Mouse (Mus musculus) megakaryocyte, embryonic 14.5 days (primary cell): ENCODE measurements around the gene Hecw2. TPM values are rescaled to one million over a fixed set of nuclear protein-coding genes. Genes with fewer than 3 reads are reported as not detected.

Experiments used
- H3K27me3 ChIP-seq: replicated peaks from 2 replicates; pipeline ENCODE3; 2012; ENCODE audit warnings: inconsistent platforms
- H3K36me3 ChIP-seq: replicated peaks from 2 replicates; pipeline ENCODE3; 2012; ENCODE audit warnings: low read length, inconsistent platforms, mixed read lengths
- H3K4me1 ChIP-seq: 2 replicates; pipeline ENCODE4 v1.6.1; 2012; ENCODE audit warnings: inconsistent platforms
- H3K4me3 ChIP-seq: replicated peaks from 2 replicates; pipeline ENCODE3; 2012; ENCODE audit warnings: moderate library complexity, mild to moderate bottlenecking, inconsistent platforms
- H3K9me3 ChIP-seq: 2 replicates; pipeline ENCODE4 v1.6.1; 2012; ENCODE audit warnings: inconsistent platforms
- FLI1 ChIP-seq: IDR thresholded peaks from 2 replicates; pipeline ENCODE4 v1.6.1; 2012; ENCODE audit warnings: low read length, inconsistent platforms, mixed read lengths
- GATA1 ChIP-seq: IDR thresholded peaks from 3 replicates; pipeline ENCODE4 v1.6.1; 2012; ENCODE audit warnings: mixed read lengths, low read length, inconsistent platforms, borderline replicate concordance
- polyA plus RNA-seq: library from polyadenylated mRNA; stranded (reverse); fragments of >175 nt; gene quantifications from 2 replicates; pipeline ENCODE4 v1.2.3, GENCODE M21; 2012; ENCODE audit warnings: low replicate concordance; ENCODE audit not compliant: insufficient read depth

The Hecw2 gene
- polyA plus RNA-seq, 1 experiment = not detected

GRCm38 (mm10) chr1:53824446-53825337 lies 370.3 kb downstream of the Hecw2 start:
- H3K27me3 ChIP-seq = no peaks in the 10 kb centered on the region
- no peak overlapping the region for H3K4me3 ChIP-seq
- peaks cover 33% of the 10 kb centered on the region for H3K4me1 ChIP-seq
- no peaks in the 10 kb centered on the region for H3K9me3 ChIP-seq
- TF ChIP-seq FLI1 = no peak
- H3K36me3 ChIP-seq = no peaks in the 10 kb centered on the region

- H3K27me3 ChIP-seq = no peaks in the 10 kb centered on the region
- H3K36me3 ChIP-seq = no peaks in the 10 kb centered on the region
- H3K4me1 ChIP-seq = peaks cover 33% of the 10 kb centered on the region
- peak overlapping the region; percentile 82 for H3K4me3 ChIP-seq
- no peaks in the 10 kb centered on the region for H3K9me3 ChIP-seq
- no peak for TF ChIP-seq FLI1
- TF ChIP-seq GATA1 = no peak
Measured at GRCm38 (mm10) chr1:53823687-53824445, 371.1 kb downstream of the Hecw2 start.

- Histone ChIP-seq H3K4me3 (no peak overlapping the region), H3K4me1 (peaks cover 44% of the 10 kb centered on the region), H3K36me3 (no peaks in the 10 kb centered on the region), H3K9me3 (no peaks in the 10 kb centered on the region), H3K27me3 (no peaks in the 10 kb centered on the region)
- TF ChIP-seq GATA1 (no peak), FLI1 (no peak)
Measured at GRCm38 (mm10) chr1:53821983-53822382, 373.0 kb downstream of the Hecw2 start.

- H3K36me3 ChIP-seq = no peaks in the 10 kb centered on the region
- no peak for TF ChIP-seq FLI1
- TF ChIP-seq GATA1 = no peak
Measured at GRCm38 (mm10) chr1:53820041-53820632, 374.8 kb downstream of the Hecw2 start.

GRCm38 (mm10) chr1:53818072-53818862 lies 376.7 kb downstream of the Hecw2 start:
- H3K27me3 ChIP-seq = no peaks in the 10 kb centered on the region
- H3K4me1 ChIP-seq = peaks cover 38% of the 10 kb centered on the region

More at GRCm38 (mm10) chr1:53820041-53820632, 374.8 kb downstream of the Hecw2 start:
- no peak overlapping the region for H3K4me3 ChIP-seq
- H3K9me3 ChIP-seq = no peaks in the 10 kb centered on the region
- no peaks in the 10 kb centered on the region for H3K27me3 ChIP-seq
- peaks cover 50% of the 10 kb centered on the region for H3K4me1 ChIP-seq

GRCm38 (mm10) chr1:53816353-53816752 lies 378.6 kb downstream of the Hecw2 start:
- H3K9me3 ChIP-seq = no peaks in the 10 kb centered on the region
- H3K4me3 ChIP-seq = no peak overlapping the region
- TF ChIP-seq GATA1 (no peak), FLI1 (no peak)
- H3K4me1 ChIP-seq = peaks cover 33% of the 10 kb centered on the region
- H3K27me3 ChIP-seq = no peaks in the 10 kb centered on the region
- H3K36me3 ChIP-seq = no peaks in the 10 kb centered on the region

More at GRCm38 (mm10) chr1:53818072-53818862, 376.7 kb downstream of the Hecw2 start:
- Histone ChIP-seq H3K36me3 (no peaks in the 10 kb centered on the region), H3K4me3 (no peak overlapping the region), H3K9me3 (no peaks in the 10 kb centered on the region)
- TF ChIP-seq GATA1 (no peak), FLI1 (no peak)

GRCm38 (mm10) chr1:53814077-53814705 lies 380.8 kb downstream of the Hecw2 start:
- Histone ChIP-seq H3K4me1 (peaks cover 31% of the 10 kb centered on the region), H3K27me3 (no peaks in the 10 kb centered on the region), H3K4me3 (no peak overlapping the region), H3K9me3 (no peaks in the 10 kb centered on the region), H3K36me3 (no peaks in the 10 kb centered on the region)
- TF ChIP-seq FLI1 (no peak), GATA1 (no peak)

- H3K27me3 ChIP-seq = no peaks in the 10 kb centered on the region
- H3K36me3 ChIP-seq = no peaks in the 10 kb centered on the region
- no peaks in the 10 kb centered on the region for H3K9me3 ChIP-seq
- H3K4me1 ChIP-seq = peaks cover 24% of the 10 kb centered on the region
- no peak overlapping the region for H3K4me3 ChIP-seq
- no peak for TF ChIP-seq GATA1
Measured at GRCm38 (mm10) chr1:53811919-53812318, 383.0 kb downstream of the Hecw2 start.

GRCm38 (mm10) chr1:53808229-53808628 lies 386.7 kb downstream of the Hecw2 start:
- no peaks in the 10 kb centered on the region for H3K9me3 ChIP-seq
- peaks cover 12% of the 10 kb centered on the region for H3K4me1 ChIP-seq
- H3K4me3 ChIP-seq = no peak overlapping the region
- H3K36me3 ChIP-seq = no peaks in the 10 kb centered on the region
- TF ChIP-seq GATA1 (no peak), FLI1 (no peak)
- no peaks in the 10 kb centered on the region for H3K27me3 ChIP-seq

GRCm38 (mm10) chr1:53797811-53798210 lies 397.2 kb downstream of the Hecw2 start:
- no peak for TF ChIP-seq GATA1
- no peak for TF ChIP-seq FLI1
- Histone ChIP-seq H3K4me3 (no peak overlapping the region), H3K4me1 (peaks cover 46% of the 10 kb centered on the region)

More at GRCm38 (mm10) chr1:53797811-53798210, 397.2 kb downstream of the Hecw2 start:
- no peaks in the 10 kb centered on the region for H3K36me3 ChIP-seq
- H3K27me3 ChIP-seq = no peaks in the 10 kb centered on the region
- no peaks in the 10 kb centered on the region for H3K9me3 ChIP-seq
